Mouse (Mus musculus) cerebral cortex, adult 2 months (tissue): ENCODE measurements around the gene Ncam1.

Experiments used
- WGBS: fragments of 180-500 bp; shearing (Covaris S2); methylation state at CpG from one replicate; pipeline ENCODE4 v1.1.7; 2018; 5-methylcytosine and 5-hydroxymethylcytosine counted together

Ncam1 gene

DNA sequence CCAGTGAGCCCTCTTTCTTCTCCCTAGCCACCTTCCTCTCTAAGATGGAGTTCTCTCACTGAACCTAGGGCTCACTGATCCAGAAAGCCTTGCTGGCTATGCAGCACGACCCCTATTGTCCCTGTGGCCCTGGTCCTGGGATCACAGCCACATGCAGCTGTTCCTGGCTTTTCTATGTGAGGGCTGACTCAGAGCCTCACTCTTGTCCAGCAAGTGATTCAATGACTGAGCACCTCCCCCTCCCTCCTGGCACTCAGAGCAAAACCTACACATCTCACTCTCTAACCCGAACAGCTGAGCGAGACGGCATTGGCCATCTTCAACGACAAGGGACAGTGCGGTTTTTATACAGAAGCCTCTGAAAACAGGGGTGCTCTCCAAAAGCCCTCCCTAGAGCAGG, 260.9 kb downstream of the Ncam1 start:
- 51% methylated on average over 6 of the region's 6 CpGs for whole genome bisulfite sequencing

DNA sequence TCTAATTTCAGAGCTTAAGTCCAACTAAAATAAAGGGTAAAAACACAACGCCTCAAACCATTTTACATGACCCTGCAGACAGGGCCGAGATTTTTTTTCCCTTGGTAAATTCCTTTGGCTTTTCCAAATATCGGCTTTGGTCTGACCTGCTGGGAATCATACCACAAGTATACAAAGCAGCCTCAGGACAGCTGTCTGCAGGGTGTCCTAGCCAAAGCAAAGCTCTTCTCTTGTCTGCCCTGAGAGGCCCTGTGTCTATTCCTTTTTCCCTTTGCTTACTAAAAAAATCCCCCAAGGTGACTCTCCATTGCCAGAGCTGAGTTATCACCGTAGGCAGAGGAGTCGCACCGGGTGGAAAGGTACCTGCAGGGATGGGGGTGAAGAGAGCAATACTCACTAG, 262.1 kb downstream of the Ncam1 start:
- 72% methylated on average over 6 of the region's 6 CpGs for WGBS

DNA sequence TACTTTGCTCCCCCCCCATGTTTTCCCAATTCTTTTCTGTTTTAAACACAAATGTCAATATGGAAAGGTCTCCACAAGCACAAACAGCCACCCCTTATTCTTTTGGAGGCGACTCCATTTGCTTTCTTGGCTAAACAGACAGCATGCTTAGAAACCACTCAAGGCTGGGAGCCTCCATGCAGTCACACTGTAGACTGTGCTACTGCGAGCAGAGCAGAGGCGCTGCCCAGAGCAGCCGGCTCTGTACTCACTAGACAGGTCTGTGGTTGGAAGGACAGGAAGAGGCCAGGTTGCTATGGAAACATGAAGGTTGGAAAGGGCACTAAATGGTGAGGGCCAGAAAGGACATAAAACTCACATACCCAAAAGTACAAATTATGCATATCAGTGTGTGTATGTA, 263.8 kb downstream of the Ncam1 start:
- 61% methylated on average over 4 of the region's 4 CpGs for WGBS

DNA sequence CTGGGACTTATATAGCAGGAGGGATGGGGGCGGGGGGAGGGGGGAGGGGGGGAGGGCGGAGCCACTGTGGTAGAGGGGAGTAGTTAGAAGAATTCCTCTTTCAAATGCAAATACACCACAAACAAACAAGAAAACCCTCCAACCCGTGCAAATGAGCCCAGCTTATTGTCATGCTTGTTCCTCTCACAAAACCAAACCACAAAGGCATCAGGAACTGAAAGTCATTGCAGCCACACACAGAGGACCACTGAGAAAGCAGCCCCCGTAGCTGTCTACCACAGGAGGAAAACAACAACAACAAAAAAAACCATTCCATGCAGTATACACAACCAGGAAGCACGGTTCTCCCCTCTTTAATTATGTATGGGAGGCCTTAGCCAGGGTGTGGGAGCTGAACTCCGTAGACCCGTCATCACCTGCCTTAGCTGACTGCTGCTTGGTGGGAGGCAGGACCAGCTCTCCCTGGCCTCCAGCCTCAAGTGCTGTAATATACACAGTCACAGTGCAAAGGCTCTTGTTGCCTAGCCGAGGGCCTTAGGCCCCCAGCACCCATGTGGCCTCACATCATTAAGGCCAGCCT, 264.7 kb downstream of the Ncam1 start:
- WGBS = 34% methylated on average over 8 of the region's 8 CpGs

DNA sequence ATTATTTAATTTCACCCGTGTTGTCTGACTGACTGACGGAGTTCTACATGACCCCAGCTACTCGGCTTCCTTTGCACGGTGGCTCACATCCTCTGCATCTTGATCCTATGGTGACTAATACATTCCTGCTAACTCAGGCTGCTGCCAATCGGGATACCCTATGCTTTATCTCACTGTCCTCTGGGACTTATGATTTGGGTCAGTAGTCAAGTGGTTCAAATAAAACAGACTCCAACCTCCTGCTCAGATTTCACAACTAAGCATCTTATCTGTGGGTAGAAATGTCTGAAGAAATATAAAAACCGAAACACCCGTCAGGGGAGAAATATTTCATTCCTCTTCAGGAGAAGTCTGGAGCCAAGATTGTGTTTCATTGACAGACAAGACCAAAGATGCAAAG, 265.3 kb downstream of the Ncam1 start:
- 65% methylated on average over 7 of the region's 7 CpGs for WGBS

DNA sequence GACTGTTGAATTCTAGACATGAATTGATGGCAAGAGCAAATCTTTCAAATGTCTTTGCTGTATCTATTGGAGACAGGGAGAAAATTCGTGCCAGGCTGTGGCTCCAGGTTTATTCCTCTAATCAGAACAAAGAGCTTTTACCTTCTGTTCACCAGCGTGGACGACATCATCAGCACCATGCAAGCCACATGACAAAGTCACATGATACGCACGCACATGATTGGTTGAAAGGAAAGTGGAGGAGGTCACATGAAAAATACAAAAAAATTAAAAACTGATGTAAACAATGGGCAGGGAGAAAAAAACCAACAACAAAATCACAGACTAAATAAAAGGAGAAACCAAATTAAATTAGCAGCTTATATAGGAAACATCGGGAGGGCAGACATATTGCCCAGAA, 266.9 kb downstream of the Ncam1 start:
- WGBS = 86% methylated on average over 6 of the region's 6 CpGs

DNA sequence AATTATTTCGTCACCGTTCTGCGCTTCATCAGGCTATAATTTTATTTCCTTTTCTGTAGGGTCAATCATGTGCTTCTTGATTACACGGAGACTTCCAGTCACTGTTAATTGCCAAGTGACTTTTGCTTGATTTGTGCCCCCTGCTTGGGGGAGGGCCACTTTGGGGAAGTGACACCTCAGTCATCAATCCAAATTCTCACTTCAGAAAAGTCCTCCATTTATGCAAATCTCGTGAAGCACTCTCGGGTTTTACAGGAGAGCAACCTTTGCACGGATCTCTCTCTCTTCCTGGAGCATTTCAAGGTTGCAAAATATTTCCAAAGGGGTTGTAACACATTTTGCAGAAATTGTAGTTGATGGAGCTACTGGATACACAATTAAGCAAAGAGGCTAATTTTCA, 267.5 kb downstream of the Ncam1 start:
- 68% methylated on average over 7 of the region's 7 CpGs for WGBS

DNA sequence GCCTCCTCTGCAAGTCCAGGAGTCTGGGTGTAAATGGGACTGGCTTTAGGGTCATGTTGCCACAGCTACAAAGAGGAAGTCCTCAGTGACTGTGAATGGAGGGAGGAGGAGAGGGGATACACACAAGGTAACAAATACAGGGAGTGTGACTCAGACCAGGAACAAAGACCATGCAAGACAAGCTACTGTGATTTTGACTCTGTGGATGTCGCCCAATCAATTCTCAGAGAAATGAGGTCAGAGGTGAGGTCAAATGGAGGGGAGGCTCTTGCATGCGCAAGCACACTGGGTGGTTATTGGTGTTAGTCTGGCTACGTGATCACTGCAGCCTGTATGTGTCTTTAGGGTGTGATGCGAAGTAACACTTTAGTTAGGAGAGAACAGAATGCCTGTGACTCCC, 268.0 kb downstream of the Ncam1 start:
- WGBS = 80% methylated on average over 4 of the region's 4 CpGs

DNA sequence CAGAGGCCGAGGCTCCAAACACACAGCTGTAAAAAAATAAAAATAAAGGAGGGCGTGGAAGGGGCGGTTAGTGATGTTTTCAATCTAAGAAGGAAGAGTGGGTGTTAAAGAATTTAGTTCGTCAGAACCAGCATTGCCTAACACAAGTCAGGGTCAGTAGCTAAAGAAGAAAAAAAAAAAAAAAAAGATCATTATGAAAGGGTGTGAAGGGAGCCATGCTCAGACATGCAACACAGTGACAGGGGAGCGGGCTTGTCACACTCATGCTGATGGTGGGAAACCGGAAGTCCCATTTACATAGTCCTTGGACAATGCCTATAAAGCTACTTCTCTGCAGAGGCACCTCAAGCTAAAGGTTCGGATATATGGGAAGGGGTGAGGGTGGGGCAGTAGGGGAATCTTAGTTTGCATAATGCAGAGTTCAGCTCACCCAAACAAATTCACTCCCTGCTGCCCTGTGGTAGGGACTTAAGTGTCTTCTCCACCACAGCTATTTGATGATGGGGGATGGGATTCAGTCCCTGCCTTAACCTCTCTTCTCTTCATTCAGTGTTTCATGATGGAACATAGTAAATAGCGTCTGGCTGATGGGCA, 269.3 kb downstream of the Ncam1 start:
- 69% methylated on average over 8 of the region's 8 CpGs for WGBS

DNA sequence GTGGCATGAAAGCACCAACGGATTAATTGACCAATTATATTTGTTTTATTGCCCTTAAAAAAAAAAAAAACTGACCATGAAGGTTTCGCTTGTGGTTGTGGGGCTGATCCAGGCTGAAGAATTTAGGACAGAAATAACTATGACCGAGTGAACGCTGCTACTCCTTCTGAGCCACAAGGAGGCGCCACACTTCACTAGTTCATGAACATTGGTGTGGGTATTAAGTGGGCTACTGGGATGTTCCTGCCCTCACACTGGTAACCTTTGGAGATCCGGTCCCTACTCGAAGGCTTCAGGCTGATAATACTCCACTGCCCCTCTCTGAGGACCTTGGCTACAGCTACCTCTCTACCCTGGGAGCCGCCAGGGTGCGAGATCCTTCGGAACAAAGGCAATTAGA, 269.8 kb downstream of the Ncam1 start:
- WGBS = 61% methylated on average over 10 of the region's 10 CpGs

DNA sequence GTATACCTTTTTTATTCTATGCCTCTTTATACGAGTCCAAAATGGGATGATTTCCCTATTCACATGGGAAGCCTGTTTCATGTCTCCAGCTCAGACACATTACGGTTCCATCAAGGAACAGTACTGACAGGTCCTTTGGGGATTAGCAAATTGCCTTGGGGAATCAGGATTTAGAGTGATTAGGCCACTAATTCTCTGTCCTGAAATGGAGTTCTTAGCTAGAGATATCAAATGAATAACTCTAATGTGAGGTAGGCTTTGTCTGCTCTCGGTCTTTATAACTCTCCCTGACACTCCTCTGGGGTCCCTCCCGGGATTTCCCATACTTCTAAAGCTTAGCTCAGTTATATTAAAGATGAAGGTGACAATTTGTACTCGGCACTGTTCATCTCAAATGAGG, 270.7 kb downstream of the Ncam1 start:
- WGBS = 86% methylated on average over 5 of the region's 5 CpGs

DNA sequence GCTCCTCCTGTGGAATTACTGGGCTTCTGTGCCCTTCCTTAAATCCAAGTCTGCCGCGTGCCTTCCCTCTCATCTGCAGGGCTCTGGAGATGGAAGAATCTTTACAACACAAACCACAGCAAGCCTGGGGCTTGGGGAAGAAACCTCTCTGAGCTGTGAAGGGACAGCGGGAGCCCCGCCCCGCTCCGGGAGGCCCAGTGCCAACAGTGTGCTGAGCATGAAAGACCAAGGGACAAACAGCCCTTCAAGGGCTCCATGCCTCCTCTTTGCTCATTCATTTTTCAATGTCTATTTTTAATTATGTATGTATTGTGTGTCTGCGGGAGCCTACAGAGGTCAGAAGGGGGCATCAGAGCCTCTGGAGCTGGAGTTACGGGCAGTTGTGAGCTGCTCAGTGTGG, 271.4 kb downstream of the Ncam1 start:
- 58% methylated on average over 8 of the region's 8 CpGs for WGBS

DNA sequence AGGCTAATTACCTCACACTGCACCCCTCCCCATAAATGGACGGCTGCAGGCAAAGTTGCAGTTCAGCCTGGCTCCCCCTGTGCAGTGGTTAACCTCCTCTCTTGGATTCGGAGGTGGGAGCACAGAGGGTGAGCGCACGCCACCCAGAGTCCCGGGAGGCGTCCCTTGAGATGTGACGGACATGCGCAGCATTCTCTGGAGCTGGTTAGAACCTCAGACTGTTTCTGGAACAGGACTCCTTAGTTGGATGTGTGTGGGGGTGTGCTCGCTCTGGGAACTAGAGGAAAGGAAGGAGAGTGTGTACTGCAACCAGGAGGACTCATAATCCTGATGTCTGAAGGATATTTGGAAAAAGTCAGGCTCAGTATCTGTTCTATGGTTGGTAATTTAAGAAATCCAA, 274.0 kb downstream of the Ncam1 start:
- WGBS = 52% methylated on average over 9 of the region's 9 CpGs

DNA sequence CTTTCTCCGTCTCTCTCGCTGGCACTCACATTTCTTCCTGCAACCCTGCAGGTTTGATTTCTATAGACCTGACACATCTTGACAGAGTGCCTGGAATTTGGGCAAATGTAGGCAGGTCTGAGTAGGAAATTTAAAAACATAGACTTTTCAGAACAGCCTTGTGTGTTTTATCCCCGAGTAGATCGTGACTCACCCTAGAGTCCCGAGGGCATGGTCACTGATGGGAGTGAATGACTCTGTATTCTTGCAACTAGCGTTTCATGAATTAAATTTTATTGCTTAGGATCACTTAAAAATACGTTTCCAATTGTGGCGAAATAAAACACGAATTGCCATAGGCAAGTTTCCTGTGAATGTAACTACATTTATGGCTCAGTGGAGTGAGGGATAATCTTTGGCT, 274.8 kb downstream of the Ncam1 start:
- WGBS = 69% methylated on average over 9 of the region's 9 CpGs

DNA sequence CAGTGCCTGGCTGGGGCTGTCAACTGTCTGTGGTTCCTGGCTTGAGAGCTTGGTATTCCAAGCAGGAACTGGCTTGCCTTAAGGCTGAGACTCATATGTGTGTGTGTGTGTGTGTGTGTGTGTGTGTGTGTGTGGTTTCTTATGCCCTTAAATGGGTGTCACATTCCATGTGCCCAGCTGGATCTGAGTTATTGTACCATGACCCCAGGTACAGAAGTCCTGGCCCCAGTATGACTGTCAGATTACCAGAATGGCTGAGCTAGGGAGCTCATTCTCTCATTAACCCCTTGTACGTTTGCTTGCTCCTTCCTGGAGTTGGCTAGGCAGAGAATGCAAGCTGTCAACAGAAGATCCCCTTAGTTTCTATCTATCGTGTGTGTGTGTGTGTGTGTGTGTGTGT, 284.4 kb downstream of the Ncam1 start:
- WGBS = 72% methylated on average over 2 of the region's 2 CpGs

DNA sequence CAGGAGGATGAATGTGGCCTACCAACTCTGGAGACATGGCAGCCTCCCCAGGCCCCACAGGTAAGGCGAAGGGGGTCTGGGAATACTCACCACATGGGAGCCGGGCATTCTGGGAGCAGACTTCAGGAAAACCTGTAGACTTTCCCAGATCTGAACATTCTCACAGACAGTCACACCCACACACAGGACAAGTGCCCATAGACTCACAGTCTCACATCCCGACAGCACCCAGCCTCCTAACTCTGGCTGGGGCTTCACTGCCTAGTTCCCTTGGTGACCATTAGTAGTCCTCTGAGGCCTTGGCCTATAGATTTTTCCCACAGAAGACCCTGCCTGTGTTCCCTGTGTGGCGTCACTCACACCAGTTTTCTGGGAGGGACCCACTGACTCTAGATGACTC, 288.1 kb downstream of the Ncam1 start:
- WGBS = 70% methylated on average over 4 of the region's 4 CpGs

DNA sequence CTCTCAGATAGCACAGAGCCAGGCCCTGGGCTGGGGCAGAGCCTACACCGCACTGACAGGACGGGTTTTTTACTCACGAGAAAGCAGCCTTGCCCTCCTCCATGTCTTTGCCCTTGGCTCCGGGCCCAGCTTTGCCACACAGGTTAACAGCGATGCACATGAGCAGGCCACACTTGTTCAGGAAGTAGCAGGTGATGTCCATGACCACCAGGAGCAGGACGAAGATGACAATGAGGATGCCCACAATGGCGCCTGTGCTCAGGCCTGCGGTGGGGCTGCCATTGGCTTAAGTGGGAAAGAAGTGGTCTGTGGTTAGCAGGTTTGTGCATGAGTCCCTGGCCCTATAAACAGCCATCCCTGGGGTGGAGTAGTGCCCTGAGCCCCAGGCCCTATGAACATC, 289.1 kb downstream of the Ncam1 start:
- 90% methylated on average over 8 of the region's 8 CpGs for WGBS

DNA sequence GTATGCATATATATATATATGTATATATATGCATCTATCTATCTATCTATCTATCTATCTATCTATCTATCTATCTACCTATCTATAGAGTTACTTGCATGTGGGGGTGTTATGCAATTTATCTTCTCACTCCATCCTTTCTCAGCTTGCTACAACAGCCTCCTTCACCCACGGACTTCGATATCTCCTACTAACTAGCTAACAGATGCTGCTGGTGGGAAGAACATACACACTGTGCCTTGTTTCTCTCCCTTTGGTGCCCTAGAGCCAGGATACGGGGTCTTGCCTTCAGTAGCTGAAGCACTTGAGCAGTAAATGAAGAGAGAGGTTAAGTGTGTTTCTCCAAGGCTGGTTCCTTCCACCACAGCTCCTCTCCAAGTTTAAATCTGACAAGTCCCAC, 289.6 kb downstream of the Ncam1 start:
- WGBS = 54% methylated on average over 3 of the region's 3 CpGs

DNA sequence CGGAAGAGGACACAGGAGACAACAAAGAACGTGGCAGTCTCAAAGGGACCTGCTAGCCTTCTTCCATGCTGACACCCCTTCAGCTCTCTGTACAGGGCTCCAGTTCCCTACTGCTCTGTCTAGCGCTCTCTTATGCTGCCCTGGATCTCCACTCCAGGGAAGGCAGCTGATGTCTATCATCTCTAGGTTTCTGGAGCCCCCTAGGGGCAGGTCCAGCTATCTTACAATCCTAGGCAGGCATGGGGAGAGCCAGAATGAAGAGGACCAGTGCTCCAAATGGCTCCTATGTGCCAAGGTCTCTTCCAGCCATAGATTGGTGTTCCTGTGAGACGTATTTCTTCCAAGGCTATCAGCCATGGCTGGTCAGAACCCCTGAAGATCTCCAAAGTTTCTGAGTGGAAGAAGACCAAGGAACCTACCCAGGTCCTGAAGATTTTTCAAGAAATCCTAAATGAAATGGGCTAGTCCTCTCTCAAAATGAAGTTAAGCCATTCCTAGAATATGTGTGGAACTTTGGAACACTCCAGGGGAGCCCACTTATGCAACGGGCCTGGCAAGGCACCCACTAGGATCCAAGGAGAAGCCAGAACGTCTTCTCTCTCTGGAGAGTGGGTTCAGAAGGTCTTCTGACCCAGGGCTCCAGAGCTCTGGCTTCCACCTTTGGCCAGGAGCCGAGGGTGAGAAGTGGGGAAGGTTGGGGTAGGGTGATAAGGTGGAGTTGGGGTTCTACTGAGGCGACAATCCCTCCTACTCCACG, 290.7 kb downstream of the Ncam1 start:
- WGBS = 80% methylated on average over 9 of the region's 9 CpGs

DNA sequence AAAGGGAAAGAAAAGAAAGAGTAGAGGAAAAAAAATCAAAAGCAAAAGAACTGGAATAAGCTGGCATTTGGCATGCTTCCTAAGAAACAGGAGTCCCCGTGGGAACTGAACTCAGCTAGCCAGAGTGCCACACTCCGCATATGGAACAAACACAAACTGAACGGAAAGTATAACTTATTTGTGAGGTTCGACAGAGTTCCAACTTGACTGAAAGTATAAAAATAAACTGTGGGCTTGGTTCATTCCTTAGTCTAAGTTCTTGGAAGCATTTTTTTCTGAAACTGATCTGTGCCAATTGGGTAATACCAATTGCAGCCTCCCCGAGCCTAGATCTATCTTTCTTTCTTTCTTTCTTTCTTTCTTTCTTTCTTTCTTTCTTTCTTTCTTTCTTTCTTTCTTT, 294.1 kb downstream of the Ncam1 start:
- 35% methylated on average over 5 of the region's 5 CpGs for WGBS

DNA sequence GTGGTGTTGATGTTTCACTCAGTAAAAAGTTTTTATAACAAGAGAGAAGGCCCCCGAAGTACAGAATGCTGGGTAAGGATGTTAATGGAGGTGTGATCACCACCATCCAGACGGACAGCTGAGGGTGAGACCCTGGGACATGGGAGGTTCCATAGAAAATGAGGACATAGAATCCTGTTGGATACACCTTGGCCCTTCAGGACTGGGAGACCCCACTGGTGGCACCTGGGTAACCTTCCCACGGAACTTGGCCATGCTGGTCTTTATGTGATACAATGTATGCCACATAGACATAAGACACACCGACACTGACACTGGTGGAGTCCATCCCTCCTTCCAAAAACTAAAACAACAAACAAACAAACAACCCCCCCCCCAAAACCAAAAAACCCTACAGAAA, 296.5 kb downstream of the Ncam1 start:
- 87% methylated on average over 4 of the region's 4 CpGs for WGBS

DNA sequence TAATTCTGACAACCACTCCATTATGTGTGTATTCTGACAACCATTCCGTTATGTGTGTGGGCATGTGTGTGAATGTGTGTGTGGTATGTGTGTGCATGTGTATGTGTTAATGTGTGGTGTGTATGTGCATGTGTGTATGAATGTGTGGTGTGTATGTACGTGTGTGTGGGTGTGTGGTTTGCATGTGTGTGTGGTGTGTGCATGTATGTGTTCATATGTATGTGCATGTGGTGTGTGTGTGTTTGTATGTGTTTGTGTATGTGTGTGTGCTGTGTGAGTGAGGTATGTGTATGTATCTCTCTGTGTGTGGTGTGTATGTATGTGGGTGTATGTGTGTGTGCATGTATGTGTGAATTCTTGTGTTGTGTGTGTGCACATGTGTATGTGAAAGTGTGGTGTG, 298.8 kb downstream of the Ncam1 start:
- WGBS = 88% methylated on average over 2 of the region's 2 CpGs

DNA sequence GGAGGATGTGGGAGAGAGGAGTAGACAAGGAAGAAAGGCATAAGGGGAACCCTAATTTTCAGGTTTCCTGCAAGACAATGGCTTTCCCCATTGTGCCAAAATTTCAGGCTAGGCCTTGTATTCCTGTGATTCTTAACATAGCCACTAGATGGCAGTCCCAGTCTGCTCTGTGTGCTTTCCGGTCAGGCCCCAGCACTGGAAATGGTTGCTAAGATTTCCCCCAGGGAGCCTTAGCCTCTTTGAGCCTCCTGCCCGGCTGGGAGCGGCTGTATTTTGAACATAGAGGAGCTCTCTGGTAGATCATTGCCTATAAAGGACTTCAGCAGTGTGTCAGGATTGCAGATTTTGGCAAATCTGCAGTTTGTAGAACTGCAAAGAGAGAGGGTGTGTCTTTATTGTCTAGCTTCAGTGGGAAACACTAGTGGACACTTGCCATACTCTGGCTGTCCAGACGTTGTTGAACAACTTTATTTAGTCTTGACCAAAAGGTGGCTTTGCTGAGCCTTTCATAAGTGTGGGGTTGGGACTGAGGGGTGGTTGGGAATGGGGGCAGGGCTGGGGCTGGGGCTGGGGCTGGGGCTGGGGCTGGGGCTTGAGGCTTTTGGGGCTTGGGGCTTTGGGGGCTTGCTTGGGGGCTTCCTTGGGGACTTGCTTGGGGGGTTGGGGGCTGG, 304.6 kb downstream of the Ncam1 start:
- WGBS = under 1% methylated on average over 4 of the region's 4 CpGs
